ENCODE assay signal across 21 mouse cellular contexts in the genomic region with DNA sequence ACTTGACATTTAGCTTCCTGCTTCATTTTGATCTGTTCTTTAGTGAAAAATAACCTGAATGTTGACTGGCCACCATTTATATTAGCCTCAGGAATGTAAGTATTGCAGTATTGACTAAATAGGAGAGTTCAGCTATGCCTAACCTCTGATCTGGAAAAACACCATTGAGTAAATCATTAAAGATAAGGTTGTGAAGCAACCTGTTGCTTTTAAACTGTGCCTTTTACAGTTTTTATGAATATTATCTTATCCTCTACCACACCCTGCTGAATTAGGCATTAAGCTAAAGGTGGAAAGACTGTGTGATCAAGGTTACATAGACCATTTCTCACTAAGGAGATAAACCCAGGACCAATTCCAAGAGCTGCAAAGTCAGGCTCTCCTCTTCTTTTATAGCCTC. TPM values are rescaled to one million over a fixed set of nuclear protein-coding genes. Genes with fewer than 3 reads are reported as not detected.
A peak's percentile ranks its signal among the peaks of the same experiment; 100 is the strongest.
DNase-seq lines count a peak whose midpoint lies in the region; ATAC-seq and TF ChIP-seq lines count a peak whose summit lies in the region.
"Had no signal": no experiment of that assay in that cellular context is flagged by ENCODE, and none has a peak within 500 bp of the region (broad histone marks: within the 10 kb centered on the region; RNA-seq: fewer than 3 reads in every experiment).

No protein-coding gene starts in this region.

- peaks cover 4% of the 10 kb centered on the region for H3K36me3 ChIP-seq in liver, embryonic 14.5 days (replicated peaks; ENCODE audit: control insufficient read depth, insufficient read depth, low read depth)
- H3K36me3 ChIP-seq in liver, embryonic 12.5 days = peaks cover 14% of the 10 kb centered on the region
- H3K36me3 ChIP-seq in intestine, embryonic 16.5 days (ENCODE audit: control insufficient read depth, insufficient read depth, low read length) = peaks cover 9% of the 10 kb centered on the region
- no peaks in the 10 kb centered on the region for H3K36me3 ChIP-seq in liver, embryonic 16.5 days (ENCODE audit: control insufficient read depth, insufficient read depth)
- H3K36me3 ChIP-seq in stomach, embryonic 16.5 days (ENCODE audit: control insufficient read depth, insufficient read depth, low read length) = peaks cover 7% of the 10 kb centered on the region
- peaks cover 11% of the 10 kb centered on the region for H3K36me3 ChIP-seq in hindbrain, embryonic 12.5 days

- H3K27me3 ChIP-seq in liver, embryonic 14.5 days (ENCODE audit: control insufficient read depth, insufficient read depth, low read length) = no peaks in the 10 kb centered on the region
- no peaks in the 10 kb centered on the region for H3K27me3 ChIP-seq in liver, embryonic 12.5 days (replicated peaks)
- H3K27me3 ChIP-seq in intestine, embryonic 16.5 days (replicated peaks; ENCODE audit: control insufficient read depth, insufficient read depth, low read length) = no peaks in the 10 kb centered on the region
- H3K27me3 ChIP-seq in liver, embryonic 16.5 days (ENCODE audit: control insufficient read depth, insufficient read depth, low read depth, low read length) = no peaks in the 10 kb centered on the region
- no peaks in the 10 kb centered on the region for H3K27me3 ChIP-seq in stomach, embryonic 16.5 days (ENCODE audit: control insufficient read depth, insufficient read depth, low read length)
- no peaks in the 10 kb centered on the region for H3K27me3 ChIP-seq in hindbrain, embryonic 12.5 days
- H3K27me3 ChIP-seq: embryonic facial prominence, embryonic 15.5 days; heart, embryonic 13.5 days had no signal

- no peak for TF ChIP-seq CTCF in liver, embryonic 14.5 days (IDR thresholded peaks at IDR 0.05; ENCODE audit: low read depth)

- H3K27ac ChIP-seq in liver, embryonic 14.5 days = no peak overlapping the region
- no peak overlapping the region for H3K27ac ChIP-seq in liver, embryonic 12.5 days
- peak overlapping the region; percentile 35 for H3K27ac ChIP-seq in intestine, embryonic 16.5 days (ENCODE audit: low read length)
- H3K27ac ChIP-seq in liver, embryonic 16.5 days (ENCODE audit: low read length) = peak overlapping the region; percentile 12; the same call in 1 of the 2 replicates
- no peak overlapping the region for H3K27ac ChIP-seq in stomach, embryonic 16.5 days (ENCODE audit: low read length)
- no peak overlapping the region for H3K27ac ChIP-seq in hindbrain, embryonic 12.5 days
- H3K27ac ChIP-seq: embryonic facial prominence, embryonic 15.5 days; forebrain, embryonic 10.5 days; gastrocnemius, adult 2 months; heart, embryonic 13.5 days had no signal

- 0 out of 2 replicates have a peak overlapping the region, but pooled peaks have one; percentile 6 for H3K4me2 ChIP-seq in liver, embryonic 14.5 days (ENCODE audit: low read depth)
- no peak overlapping the region for H3K4me2 ChIP-seq in liver, embryonic 12.5 days
- H3K4me2 ChIP-seq in intestine, embryonic 16.5 days (ENCODE audit: low read depth, low read length) = peak overlapping the region; percentile 20; the same call in 1 of the 2 replicates
- no peak overlapping the region for H3K4me2 ChIP-seq in liver, embryonic 16.5 days (ENCODE audit: low read depth, low read length)
- H3K4me2 ChIP-seq in stomach, embryonic 16.5 days (ENCODE audit: low read depth, low read length) = no peak overlapping the region
- H3K4me2 ChIP-seq in hindbrain, embryonic 12.5 days (replicated peaks) = no peak overlapping the region
- H3K4me2 ChIP-seq: embryonic facial prominence, embryonic 15.5 days; heart, embryonic 13.5 days had no signal

- no peak for DNase-seq in liver, embryonic 14.5 days (ENCODE audit: low read depth in 3 of 3, low spot score in 3 of 3)
- no peak for DNase-seq in cerebellum, adult 18-20 months
- no peak for DNase-seq in spleen, postnatal 14 days (ENCODE audit: low spot score in 2 of 2)
- DNase-seq: adrenal gland, adult 8-10 months; adrenal gland, postnatal 36 days; cerebellum, adult 8-10 months; cerebellum, postnatal 14 days; embryo, embryonic 11 days; gastrocnemius, adult 2 months; gastrocnemius, postnatal 25 days; heart, postnatal 36 days had no signal

- no peaks in the 10 kb centered on the region for H3K9me3 ChIP-seq in liver, embryonic 14.5 days (ENCODE audit: control insufficient read depth, low read length)
- no peaks in the 10 kb centered on the region for H3K9me3 ChIP-seq in liver, embryonic 12.5 days (replicated peaks)
- no peaks in the 10 kb centered on the region for H3K9me3 ChIP-seq in intestine, embryonic 16.5 days (ENCODE audit: control insufficient read depth, low read length)
- H3K9me3 ChIP-seq in liver, embryonic 16.5 days (replicated peaks; ENCODE audit: control insufficient read depth, low read length) = no peaks in the 10 kb centered on the region
- no peaks in the 10 kb centered on the region for H3K9me3 ChIP-seq in stomach, embryonic 16.5 days (replicated peaks; ENCODE audit: control insufficient read depth, low read length)
- no peaks in the 10 kb centered on the region for H3K9me3 ChIP-seq in hindbrain, embryonic 12.5 days (replicated peaks)
- H3K9me3 ChIP-seq: embryonic facial prominence, embryonic 15.5 days; forebrain, embryonic 10.5 days; heart, embryonic 13.5 days had no signal

- H3K9ac ChIP-seq in liver, embryonic 14.5 days (replicated peaks) = no peak overlapping the region
- no peak overlapping the region for H3K9ac ChIP-seq in liver, embryonic 12.5 days
- H3K9ac ChIP-seq in intestine, embryonic 16.5 days (ENCODE audit: low read depth, low read length) = no peak overlapping the region
- no peak overlapping the region for H3K9ac ChIP-seq in liver, embryonic 16.5 days (ENCODE audit: low read depth, low read length)
- no peak overlapping the region for H3K9ac ChIP-seq in stomach, embryonic 16.5 days (ENCODE audit: low read length)
- H3K9ac ChIP-seq in hindbrain, embryonic 12.5 days = no peak overlapping the region
- H3K9ac ChIP-seq: embryonic facial prominence, embryonic 15.5 days; heart, embryonic 13.5 days had no signal

- no peak overlapping the region for H3K4me3 ChIP-seq in liver, embryonic 14.5 days (ENCODE audit: insufficient read depth in 1 of 2, low read depth in 2 of 2, low read length in 2 of 2)
- H3K4me3 ChIP-seq in liver, embryonic 12.5 days = no peak overlapping the region
- H3K4me3 ChIP-seq in intestine, embryonic 16.5 days (ENCODE audit: low read length) = no peak overlapping the region
- H3K4me3 ChIP-seq in liver, embryonic 16.5 days (ENCODE audit: low read depth, low read length) = no peak overlapping the region
- no peak overlapping the region for H3K4me3 ChIP-seq in stomach, embryonic 16.5 days (replicated peaks; ENCODE audit: low read length)
- no peak overlapping the region for H3K4me3 ChIP-seq in hindbrain, embryonic 12.5 days
- H3K4me3 ChIP-seq: embryonic facial prominence, embryonic 15.5 days; erythroblast, embryonic 14.5 days; forebrain, embryonic 10.5 days; gastrocnemius, adult 2 months; heart, embryonic 13.5 days had no signal

- H3K4me1 ChIP-seq in liver, embryonic 14.5 days (replicated peaks; ENCODE audit: control insufficient read depth in 2 of 2, insufficient read depth in 2 of 2, low read length in 1 of 2) = peaks cover 0 to 2% of the 10 kb centered on the region in 2 experiments; a peak in 2 of 4 replicates
- peaks cover 19% of the 10 kb centered on the region for H3K4me1 ChIP-seq in liver, embryonic 12.5 days
- H3K4me1 ChIP-seq in intestine, embryonic 16.5 days (ENCODE audit: control insufficient read depth, insufficient read depth, low read length) = peaks cover 11% of the 10 kb centered on the region; the same call in 1 of the 2 replicates
- peaks cover 3% of the 10 kb centered on the region; the same call in 1 of the 2 replicates for H3K4me1 ChIP-seq in liver, embryonic 16.5 days (ENCODE audit: control insufficient read depth, low read depth, low read length)
- no peaks in the 10 kb centered on the region for H3K4me1 ChIP-seq in stomach, embryonic 16.5 days (ENCODE audit: control insufficient read depth, insufficient read depth, low read length)
- H3K4me1 ChIP-seq in hindbrain, embryonic 12.5 days = no peaks in the 10 kb centered on the region
- H3K4me1 ChIP-seq: embryonic facial prominence, embryonic 15.5 days; heart, embryonic 13.5 days had no signal

- no peak for ATAC-seq in liver, embryonic 14.5 days (ENCODE audit: insufficient read depth)
- no peak for ATAC-seq in liver, embryonic 12.5 days
- ATAC-seq in intestine, embryonic 16.5 days = peak; percentile 89
- peak; percentile 60 for ATAC-seq in liver, embryonic 16.5 days (ENCODE audit: low read depth)
- ATAC-seq in stomach, embryonic 16.5 days (ENCODE audit: insufficient read depth, low FRiP score) = peak; percentile 84
- no peak for ATAC-seq in hindbrain, embryonic 12.5 days (ENCODE audit: low FRiP score)
- ATAC-seq: forebrain, embryonic 14.5 days had no signal

- TF ChIP-seq EP300 in liver, embryonic 14.5 days (IDR thresholded peaks at IDR 0.05; ENCODE audit: low read depth) = no peak

RNA-seq across cellular contexts. Expression of gene Gm340, which starts 4.6 kb away (rescaled TPM):
- polyA plus RNA-seq in liver, embryonic 14.5 days (2012; rRNA removed) = 0.65 and 0.95 TPM in 2 replicates
- 1.4 and 1.9 TPM in 2 replicates for polyA plus RNA-seq in liver, embryonic 14.5 days (2014; fragmentation: Nextera tagmentation; extraction: Ambion mirVana)
- polyA plus RNA-seq in liver, embryonic 12.5 days (2016; fragmentation: Nextera tagmentation; extraction: Ambion mirVana) = 2.2 and 2.8 TPM in 2 replicates
- 1.9 TPM in 2 replicates for polyA plus RNA-seq in intestine, embryonic 16.5 days (2015; fragmentation: Nextera tagmentation; extraction: Ambion mirVana)
- 1.1 and 1.2 TPM in 2 replicates for polyA plus RNA-seq in liver, embryonic 16.5 days (2015; fragmentation: Nextera tagmentation; extraction: Ambion mirVana)
- polyA plus RNA-seq in stomach, embryonic 16.5 days (2015; fragmentation: Nextera tagmentation; extraction: Ambion mirVana) = 1.8 and 1.9 TPM in 2 replicates
- polyA plus RNA-seq in hindbrain, embryonic 12.5 days (2016; fragmentation: Nextera tagmentation; extraction: Ambion mirVana) = 3.9 and 4.8 TPM in 2 replicates

Comparison
In these comparisons a context has a peak if more than half of its experiments do, and no peak if none do; other contexts are left out.
1. ATAC-seq: peak in intestine, embryonic 16.5 days (single experiment), liver, embryonic 16.5 days (single experiment) and stomach, embryonic 16.5 days (single experiment); none in liver, embryonic 14.5 days (single experiment), liver, embryonic 12.5 days (single experiment) and hindbrain, embryonic 12.5 days (single experiment).
2. H3K27ac ChIP-seq: peak in intestine, embryonic 16.5 days (single experiment) and liver, embryonic 16.5 days (single experiment); none in liver, embryonic 14.5 days (single experiment), liver, embryonic 12.5 days (single experiment), stomach, embryonic 16.5 days (single experiment) and hindbrain, embryonic 12.5 days (single experiment).
3. H3K4me2 ChIP-seq: peak in liver, embryonic 14.5 days (single experiment) and intestine, embryonic 16.5 days (single experiment); none in liver, embryonic 12.5 days (single experiment), liver, embryonic 16.5 days (single experiment), stomach, embryonic 16.5 days (single experiment) and hindbrain, embryonic 12.5 days (single experiment).